Mouse (Mus musculus) liver, embryonic 16.5 days (tissue): ENCODE results near the gene Pmpca. TPM values are rescaled to one million over a fixed set of nuclear protein-coding genes. Genes with fewer than 3 reads are reported as not detected.

Experiments used
- ATAC-seq: fragments of 200-750 bp; cut with Nextera tagmentation; 2 replicates; pipeline ENCODE4 v1.8.0; 2017; ENCODE audit warnings: low read depth, mild to moderate bottlenecking, moderate number of reproducible peaks, moderate library complexity
- H3K27ac ChIP-seq: fragments of 300-500 bp; sonication (generic); 2 replicates; pipeline ENCODE4 v1.5.1; 2014; ENCODE audit warnings: mild to moderate bottlenecking, low read length
- H3K27me3 ChIP-seq: fragments of 300-500 bp; sonication (generic); 2 replicates; pipeline ENCODE4 v1.6.1; 2014; ENCODE audit warnings: low read depth, low read length, mixed read lengths; ENCODE audit not compliant: control insufficient read depth, insufficient read depth
- H3K36me3 ChIP-seq: fragments of 300-500 bp; sonication (generic); 2 replicates; pipeline ENCODE4 v1.6.1; 2014; ENCODE audit warnings: mild to moderate bottlenecking; ENCODE audit not compliant: control insufficient read depth, insufficient read depth
- H3K4me1 ChIP-seq: fragments of 300-500 bp; sonication (generic); 2 replicates; pipeline ENCODE4 v1.6.1; 2014; ENCODE audit warnings: low read depth, low read length, mixed read lengths; ENCODE audit not compliant: control insufficient read depth
- H3K4me2 ChIP-seq: fragments of 300-500 bp; sonication (generic); 2 replicates; pipeline ENCODE4 v1.6.1; 2014; ENCODE audit warnings: low read depth, low read length, mixed read lengths
- H3K4me3 ChIP-seq: fragments of 300-500 bp; sonication (generic); 2 replicates; pipeline ENCODE4 v1.5.1; 2014; ENCODE audit warnings: low read depth, mild to moderate bottlenecking, low read length
- H3K9ac ChIP-seq: fragments of 300-500 bp; sonication (generic); 2 replicates; pipeline ENCODE4 v1.6.1; 2014; ENCODE audit warnings: low read depth, low read length
- H3K9me3 ChIP-seq: fragments of 300-500 bp; sonication (generic); replicated peaks from 2 replicates; pipeline ENCODE4 v1.6.1; 2016; ENCODE audit warnings: low read length; ENCODE audit not compliant: control insufficient read depth
- whole genome bisulfite sequencing: fragments of 180-500 bp; shearing (Covaris S2); extraction: QIAGEN DNeasy Blood & Tissue Kit; methylation state at CpG from one replicate; pipeline ENCODE4 v1.1.7; 2014; ENCODE audit not compliant: insufficient replicate concordance; 5-methylcytosine and 5-hydroxymethylcytosine counted together
- polyA plus RNA-seq: library from polyadenylated mRNA; unstranded; fragments of >200 nt; fragmentation: Nextera tagmentation; extraction: Ambion mirVana; gene quantifications from 2 replicates; pipeline ENCODE4 v1.2.1, GENCODE M21; 2015

Gene Pmpca
- polyA plus RNA-seq, 1 experiment from 2014 or later = 55.8 TPM

GRCm38 (mm10) chr2:26429851-26430250, 40.7 kb downstream of the Pmpca start:
- ATAC-seq = 0 out of 2 replicates have a peak, but pooled peaks have one; percentile 16
- H3K4me1 ChIP-seq = no peaks in the 10 kb centered on the region
- no peaks in the 10 kb centered on the region for H3K9me3 ChIP-seq
- no peaks in the 10 kb centered on the region for H3K27me3 ChIP-seq
- peaks cover 35% of the 10 kb centered on the region for H3K36me3 ChIP-seq
- H3K4me2 ChIP-seq = no peak overlapping the region
- no peak overlapping the region for H3K4me3 ChIP-seq
- WGBS = 78% methylated on average over 5 of the region's 5 CpGs
- H3K9ac ChIP-seq = no peak overlapping the region
- no peak overlapping the region for H3K27ac ChIP-seq

- no peak overlapping the region for H3K4me2 ChIP-seq
- WGBS = 69% methylated on average over 7 of the region's 7 CpGs
- peak; percentile 83 for ATAC-seq
- H3K4me1 ChIP-seq = peaks cover 10% of the 10 kb centered on the region
- H3K36me3 ChIP-seq = peaks cover 13% of the 10 kb centered on the region
- no peaks in the 10 kb centered on the region for H3K9me3 ChIP-seq
- no peaks in the 10 kb centered on the region for H3K27me3 ChIP-seq
- H3K4me3 ChIP-seq = no peak overlapping the region
- no peak overlapping the region for H3K9ac ChIP-seq
- H3K27ac ChIP-seq = peak overlapping the region; percentile 39
Observed at GRCm38 (mm10) chr2:26434791-26435572, 45.8 kb downstream of the Pmpca start.

GRCm38 (mm10) chr2:26437221-26437620, 48.1 kb downstream of the Pmpca start:
- Histone ChIP-seq H3K4me3 (no peak overlapping the region), H3K36me3 (peaks cover 16% of the 10 kb centered on the region), H3K9ac (no peak overlapping the region), H3K4me2 (no peak overlapping the region), H3K9me3 (no peaks in the 10 kb centered on the region), H3K27ac (no peak overlapping the region), H3K27me3 (no peaks in the 10 kb centered on the region), H3K4me1 (peaks cover 10% of the 10 kb centered on the region)
- ATAC-seq = no peak
- WGBS = 66% methylated on average over 4 of the region's 4 CpGs

GRCm38 (mm10) chr2:26438373-26438772, 49.2 kb downstream of the Pmpca start:
- no peak overlapping the region for H3K9ac ChIP-seq
- peaks cover 16% of the 10 kb centered on the region for H3K36me3 ChIP-seq
- 77% methylated on average over 7 of the region's 7 CpGs for WGBS

GRCm38 (mm10) chr2:26439671-26440070, 50.5 kb downstream of the Pmpca start:
- no peak overlapping the region for H3K4me2 ChIP-seq
- peaks cover 24% of the 10 kb centered on the region for H3K4me1 ChIP-seq
- no peak for ATAC-seq
- no peaks in the 10 kb centered on the region for H3K27me3 ChIP-seq
- no peak overlapping the region for H3K9ac ChIP-seq
- no peaks in the 10 kb centered on the region for H3K9me3 ChIP-seq
- 72% methylated on average over 6 of the region's 6 CpGs for WGBS
- H3K27ac ChIP-seq = no peak overlapping the region
- H3K36me3 ChIP-seq = peaks cover 16% of the 10 kb centered on the region
- no peak overlapping the region for H3K4me3 ChIP-seq

More at GRCm38 (mm10) chr2:26438373-26438772, 49.2 kb downstream of the Pmpca start:
- no peak for ATAC-seq
- H3K27me3 ChIP-seq = no peaks in the 10 kb centered on the region
- no peaks in the 10 kb centered on the region for H3K9me3 ChIP-seq
- peaks cover 16% of the 10 kb centered on the region for H3K4me1 ChIP-seq
- H3K4me3 ChIP-seq = no peak overlapping the region
- no peak overlapping the region for H3K4me2 ChIP-seq
- no peak overlapping the region for H3K27ac ChIP-seq

GRCm38 (mm10) chr2:26441261-26441660, 52.1 kb downstream of the Pmpca start:
- Histone ChIP-seq H3K27ac (no peak overlapping the region), H3K4me1 (peaks cover 23% of the 10 kb centered on the region), H3K4me3 (no peak overlapping the region), H3K9ac (no peak overlapping the region), H3K27me3 (no peaks in the 10 kb centered on the region), H3K9me3 (no peaks in the 10 kb centered on the region), H3K36me3 (peaks cover 12% of the 10 kb centered on the region), H3K4me2 (no peak overlapping the region)
- 65% methylated on average over 4 of the region's 4 CpGs for WGBS
- no peak for ATAC-seq

GRCm38 (mm10) chr2:26441688-26442087, 52.5 kb downstream of the Pmpca start:
- H3K27ac ChIP-seq = no peak overlapping the region
- WGBS = 79% methylated on average over 5 of the region's 5 CpGs
- no peaks in the 10 kb centered on the region for H3K9me3 ChIP-seq
- no peak overlapping the region for H3K4me2 ChIP-seq
- peaks cover 27% of the 10 kb centered on the region for H3K4me1 ChIP-seq
- H3K9ac ChIP-seq = no peak overlapping the region
- H3K27me3 ChIP-seq = no peaks in the 10 kb centered on the region
- H3K36me3 ChIP-seq = peaks cover 12% of the 10 kb centered on the region
- H3K4me3 ChIP-seq = no peak overlapping the region
- ATAC-seq = no peak

GRCm38 (mm10) chr2:26442843-26443242, 53.7 kb downstream of the Pmpca start:
- ATAC-seq = no peak
- Histone ChIP-seq H3K9ac (no peak overlapping the region), H3K36me3 (peaks cover 12% of the 10 kb centered on the region), H3K27ac (no peak overlapping the region), H3K4me1 (peaks cover 33% of the 10 kb centered on the region), H3K4me3 (no peak overlapping the region), H3K4me2 (peak overlapping the region; percentile 5; the same call in 1 of the 2 replicates), H3K9me3 (no peaks in the 10 kb centered on the region), H3K27me3 (no peaks in the 10 kb centered on the region)
- WGBS = 89% methylated on average over 1 of the region's 1 CpGs

GRCm38 (mm10) chr2:26443876-26444275, 54.7 kb downstream of the Pmpca start:
- Histone ChIP-seq H3K27me3 (no peaks in the 10 kb centered on the region), H3K9ac (peak overlapping the region; percentile 84), H3K36me3 (peaks cover 12% of the 10 kb centered on the region), H3K27ac (peak overlapping the region; percentile 84), H3K4me1 (peaks cover 28% of the 10 kb centered on the region), H3K9me3 (no peaks in the 10 kb centered on the region), H3K4me3 (peak overlapping the region; percentile 83), H3K4me2 (peak overlapping the region; percentile 74)
- no peak for ATAC-seq
- WGBS = 15% methylated on average over 3 of the region's 3 CpGs
